Mouse (Mus musculus) stomach, embryonic 15.5 days (tissue): Measurements from ENCODE around the gene Vwa7. TPM values are rescaled to one million over a fixed set of nuclear protein-coding genes. Genes with fewer than 3 reads are reported as not detected.
"Not testable (repeated sequence)": the region's sequence is repeated elsewhere in the genome, so short reads cannot be mapped to it uniquely, and the experiment has no call there.

Experiments used
- ATAC-seq: fragments of 200-750 bp; cut with Nextera tagmentation; 2 replicates; pipeline ENCODE4 v1.8.0; 2017; ENCODE audit warnings: low read depth, moderate number of reproducible peaks, moderate TSS enrichment; ENCODE audit not compliant: insufficient read depth, low FRiP score
- H3K27ac ChIP-seq: fragments of 300-500 bp; sonication (generic); 2 replicates; pipeline ENCODE4 v1.5.1; 2015; ENCODE audit warnings: mild to moderate bottlenecking, inconsistent platforms
- H3K27me3 ChIP-seq: fragments of 300-500 bp; sonication (generic); replicated peaks from 2 replicates; pipeline ENCODE4 v1.6.1; 2015; ENCODE audit warnings: inconsistent platforms
- H3K36me3 ChIP-seq: fragments of 300-500 bp; sonication (generic); 2 replicates; pipeline ENCODE4 v1.6.1; 2015; ENCODE audit warnings: inconsistent platforms
- H3K4me1 ChIP-seq: fragments of 300-500 bp; sonication (generic); 2 replicates; pipeline ENCODE4 v1.6.1; 2015; ENCODE audit warnings: inconsistent platforms
- H3K4me2 ChIP-seq: fragments of 300-500 bp; sonication (generic); 2 replicates; pipeline ENCODE4 v1.6.1; 2015; ENCODE audit warnings: mild to moderate bottlenecking, inconsistent platforms
- H3K4me3 ChIP-seq: fragments of 300-500 bp; sonication (generic); replicated peaks from 2 replicates; pipeline ENCODE4 v1.5.1; 2015; ENCODE audit warnings: inconsistent platforms
- H3K9ac ChIP-seq: fragments of 300-500 bp; sonication (generic); 2 replicates; pipeline ENCODE4 v1.6.1; 2015; ENCODE audit warnings: inconsistent platforms
- H3K9me3 ChIP-seq: fragments of 300-500 bp; sonication (generic); 2 replicates; pipeline ENCODE4 v1.6.1; 2016; ENCODE audit warnings: inconsistent platforms
- WGBS: fragments of 180-500 bp; shearing (Covaris S2); methylation state at CpG from one replicate; pipeline ENCODE4 v1.1.7; 2015; 5-methylcytosine and 5-hydroxymethylcytosine counted together
- polyA plus RNA-seq: library from polyadenylated mRNA; unstranded; fragments of >200 nt; fragmentation: Nextera tagmentation; extraction: Ambion mirVana; gene quantifications from 2 replicates; pipeline ENCODE4 v1.2.1, GENCODE M21; 2015

Vwa7 gene
- polyA plus RNA-seq, 1 experiment from 2014 or later: 0.31 TPM

- no peaks in the 10 kb centered on the region for H3K36me3 ChIP-seq
- ATAC-seq: no peak
These were observed 7.9 kb downstream of the Vwa7 start for GRCm38 (mm10) chr17:35024261-35024660.

GRCm38 (mm10) chr17:35024691-35025488 lies 8.5 kb downstream of the Vwa7 start:
- Histone ChIP-seq H3K9ac (no peak overlapping the region), H3K36me3 (no peaks in the 10 kb centered on the region), H3K4me1 (peaks cover 29% of the 10 kb centered on the region), H3K27ac (no peak overlapping the region), H3K9me3 (no peaks in the 10 kb centered on the region), H3K4me3 (no peak overlapping the region), H3K4me2 (no peak overlapping the region), H3K27me3 (no peaks in the 10 kb centered on the region)
- no peak for ATAC-seq
- 62% methylated on average over 10 of the region's 10 CpGs for WGBS

More at GRCm38 (mm10) chr17:35024261-35024660, 7.9 kb downstream of the Vwa7 start:
- Histone ChIP-seq H3K9me3 (no peaks in the 10 kb centered on the region), H3K4me2 (no peak overlapping the region), H3K9ac (no peak overlapping the region), H3K27ac (no peak overlapping the region), H3K4me1 (peaks cover 27% of the 10 kb centered on the region), H3K4me3 (no peak overlapping the region), H3K27me3 (no peaks in the 10 kb centered on the region)
- 61% methylated on average over 13 of the region's 13 CpGs for WGBS

GRCm38 (mm10) chr17:35026206-35026605 lies 9.8 kb downstream of the Vwa7 start:
- ATAC-seq: no peak
- peaks cover 25% of the 10 kb centered on the region for H3K4me1 ChIP-seq
- H3K9me3 ChIP-seq: no peaks in the 10 kb centered on the region
- peak overlapping the region; percentile 35; the same call in 1 of the 2 replicates for H3K27ac ChIP-seq
- 73% methylated on average over 5 of the region's 5 CpGs for WGBS
- no peak overlapping the region for H3K4me3 ChIP-seq
- no peaks in the 10 kb centered on the region for H3K27me3 ChIP-seq
- H3K9ac ChIP-seq: no peak overlapping the region
- peak overlapping the region; percentile 27; the same call in 1 of the 2 replicates for H3K4me2 ChIP-seq
- H3K36me3 ChIP-seq: no peaks in the 10 kb centered on the region

GRCm38 (mm10) chr17:35027277-35028068 lies 11.1 kb downstream of the Vwa7 start, which contains the start of gene Sapcd1:
TSS of gene Sapcd1 (minus strand) at chr17:35028016.
- H3K36me3 ChIP-seq: no peaks in the 10 kb centered on the region
- H3K9me3 ChIP-seq: no peaks in the 10 kb centered on the region
- peak; percentile 48 for ATAC-seq
- peak within 1 kb of the TSS; percentile 80 for H3K27ac ChIP-seq
- H3K27me3 ChIP-seq: no peaks in the 10 kb centered on the region
- H3K4me2 ChIP-seq: peak within 1 kb of the TSS; percentile 34
- 41% methylated on average over 13 of the region's 13 CpGs for WGBS
- peaks cover 20% of the 10 kb centered on the region for H3K4me1 ChIP-seq
- no peak within 1 kb of the TSS for H3K9ac ChIP-seq
- peak within 1 kb of the TSS; percentile 20; the same call in 1 of the 2 replicates for H3K4me3 ChIP-seq

GRCm38 (mm10) chr17:35028315-35028714 lies 11.9 kb downstream of the Vwa7 start:
- Histone ChIP-seq H3K9me3 (no peaks in the 10 kb centered on the region), H3K4me1 (peaks cover 20% of the 10 kb centered on the region), H3K4me2 (no peak overlapping the region), H3K36me3 (no peaks in the 10 kb centered on the region), H3K27me3 (no peaks in the 10 kb centered on the region), H3K9ac (no peak overlapping the region), H3K27ac (no peak overlapping the region), H3K4me3 (no peak overlapping the region)
- 81% methylated on average over 2 of the region's 2 CpGs for WGBS
- no peak for ATAC-seq

- 38% methylated on average over 19 of the region's 19 CpGs for WGBS
- Histone ChIP-seq H3K4me1 (peaks cover 11% of the 10 kb centered on the region), H3K27ac (no peak overlapping the region), H3K9ac (no peak overlapping the region), H3K4me3 (no peak overlapping the region), H3K4me2 (no peak overlapping the region), H3K27me3 (no peaks in the 10 kb centered on the region), H3K36me3 (no peaks in the 10 kb centered on the region), H3K9me3 (no peaks in the 10 kb centered on the region)
- no peak for ATAC-seq
These were observed 13.5 kb downstream of the Vwa7 start for GRCm38 (mm10) chr17:35029691-35030532.

- Histone ChIP-seq H3K27ac (no peak overlapping the region), H3K4me1 (peaks cover 8% of the 10 kb centered on the region), H3K4me2 (no peak overlapping the region), H3K9ac (no peak overlapping the region), H3K4me3 (no peak overlapping the region), H3K27me3 (no peaks in the 10 kb centered on the region), H3K36me3 (no peaks in the 10 kb centered on the region), H3K9me3 (no peaks in the 10 kb centered on the region)
- WGBS: 92% methylated on average over 11 of the region's 11 CpGs
- ATAC-seq: no peak
These were observed 14.9 kb downstream of the Vwa7 start for GRCm38 (mm10) chr17:35031272-35031671.

- H3K9ac ChIP-seq: no peak overlapping the region
- ATAC-seq: no peak
- no peaks in the 10 kb centered on the region for H3K27me3 ChIP-seq
- H3K27ac ChIP-seq: no peak overlapping the region
- no peaks in the 10 kb centered on the region for H3K36me3 ChIP-seq
- H3K4me2 ChIP-seq: no peak overlapping the region
- H3K9me3 ChIP-seq: no peaks in the 10 kb centered on the region
- WGBS: 89% methylated on average over 7 of the region's 7 CpGs
- H3K4me3 ChIP-seq: no peak overlapping the region
- peaks cover 7% of the 10 kb centered on the region for H3K4me1 ChIP-seq
These were observed 15.5 kb downstream of the Vwa7 start for GRCm38 (mm10) chr17:35031880-35032279.

- Histone ChIP-seq H3K36me3 (no peaks in the 10 kb centered on the region), H3K4me2 (no peak overlapping the region), H3K9me3 (no peaks in the 10 kb centered on the region), H3K27ac (no peak overlapping the region), H3K4me1 (peaks cover 7% of the 10 kb centered on the region), H3K9ac (no peak overlapping the region), H3K4me3 (no peak overlapping the region), H3K27me3 (no peaks in the 10 kb centered on the region)
- 71% methylated on average over 8 of the region's 8 CpGs for WGBS
- ATAC-seq: no peak
These were observed 16.0 kb downstream of the Vwa7 start for GRCm38 (mm10) chr17:35032323-35032870.

GRCm38 (mm10) chr17:35033703-35034102 lies 17.3 kb downstream of the Vwa7 start:
- H3K9ac ChIP-seq, ATAC-seq, H3K4me3 ChIP-seq, H3K9me3 ChIP-seq, H3K27ac ChIP-seq, H3K4me1 ChIP-seq, H3K4me2 ChIP-seq, H3K36me3 ChIP-seq, H3K27me3 ChIP-seq: not testable (repeated sequence)
- WGBS: 67% methylated on average over 1 of the region's 1 CpGs

GRCm38 (mm10) chr17:35034896-35035295 lies 18.5 kb downstream of the Vwa7 start:
- Histone ChIP-seq H3K4me3 (no peak overlapping the region), H3K4me1 (peaks cover 4% of the 10 kb centered on the region), H3K36me3 (no peaks in the 10 kb centered on the region), H3K9ac (no peak overlapping the region), H3K27ac (0 out of 2 replicates have a peak overlapping the region, but pooled peaks have one; percentile 9), H3K9me3 (no peaks in the 10 kb centered on the region), H3K4me2 (no peak overlapping the region), H3K27me3 (no peaks in the 10 kb centered on the region)
- WGBS: 60% methylated on average over 6 of the region's 6 CpGs
- ATAC-seq: no peak
